Comparison of ENCODE assay signal across 15 mouse cellular contexts in the genomic region with DNA sequence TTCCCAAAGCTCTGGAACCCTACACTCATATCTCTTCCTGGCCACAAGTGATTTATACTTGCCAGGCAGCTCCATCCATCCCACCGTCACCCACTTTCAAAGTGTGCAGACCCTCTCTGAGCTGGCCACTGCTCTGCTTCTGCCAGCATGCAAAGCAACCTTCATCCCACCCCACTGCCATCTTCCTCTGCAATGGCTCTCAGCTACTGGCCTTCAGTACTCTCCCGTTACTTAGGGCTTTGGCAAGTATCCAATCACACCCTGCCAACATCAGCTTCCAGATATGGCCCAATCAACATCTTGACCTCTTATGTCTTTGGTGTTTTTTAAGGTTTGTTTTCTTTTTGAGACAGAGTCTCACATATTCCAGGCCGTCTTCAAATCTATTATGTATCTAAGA. TPM values are rescaled to one million over a fixed set of nuclear protein-coding genes. Genes with fewer than 3 reads are reported as not detected.
DNase-seq lines count a peak whose midpoint lies in the region.
"Had no signal": no experiment of that assay in that cellular context is flagged by ENCODE, and none has a peak within 500 bp of the region (broad histone marks: within the 10 kb centered on the region; RNA-seq: fewer than 3 reads in every experiment).

No protein-coding gene starts in this region.

- DNase-seq in adrenal gland, postnatal 10 days, result peak; percentile 50
- no peak for DNase-seq in adrenal gland, postnatal 25 days
- DNase-seq in adrenal gland, postnatal 36 days, result peak; percentile 9 to 19
- no peak for DNase-seq in adrenal gland, adult 18-20 months (ENCODE audit: low spot score in 2 of 2)
- peak; percentile 20 for DNase-seq in ovary, adult 18-20 months (ENCODE audit: low spot score)
- no peak for DNase-seq in ovary, postnatal 36 days (ENCODE audit: low spot score)
- DNase-seq: cerebellum, adult 11 months; cerebellum, adult 18-20 months; cerebellum, adult 8-10 months; cerebellum, adult 9-11 months; cerebellum, postnatal 14 days; cerebellum, postnatal 36 days; embryo, embryonic 11 days had no signal

RNA-seq across cellular contexts. Expression of gene Trim66, which starts 30.0 kb away (rescaled TPM):
- total RNA-seq in adrenal gland, postnatal 10 days (2021), result under 1 TPM; 0.48 to 0.85 TPM
- total RNA-seq in adrenal gland, postnatal 25 days (2021), result 0.19 and 0.33 TPM in 2 replicates
- total RNA-seq in adrenal gland, postnatal 36 days (2021), result under 1 TPM; 0.10 to 0.33 TPM
- under 1 TPM; 0.19 to 0.30 TPM for total RNA-seq in adrenal gland, adult 18-20 months (2021)
- total RNA-seq: MEL had no signal

RNA-seq across cellular contexts. Expression of gene Stk33, which starts 39.0 kb away (rescaled TPM):
- under 1 TPM; 0.76 to 0.84 TPM for total RNA-seq in adrenal gland, postnatal 10 days (2021)
- total RNA-seq in adrenal gland, postnatal 25 days (2021), result 0.61 and 0.81 TPM in 2 replicates
- total RNA-seq in adrenal gland, postnatal 36 days (2021), result under 1 TPM; 0.33 TPM
- total RNA-seq in adrenal gland, adult 18-20 months (2021), result under 1 TPM; 0.54 to 0.73 TPM
- total RNA-seq: common myeloid progenitor, adult 5-6 weeks; MEL had no signal

RNA-seq across cellular contexts. Expression of gene Rpl27a, which starts 41.0 kb away (rescaled TPM):
- 100 to 1,000 TPM; 227 to 237 TPM for total RNA-seq in adrenal gland, postnatal 10 days (2021)
- 201 and 220 TPM in 2 replicates for total RNA-seq in adrenal gland, postnatal 25 days (2021)
- total RNA-seq in adrenal gland, postnatal 36 days (2021), result 100 to 1,000 TPM; 206 to 235 TPM
- total RNA-seq in adrenal gland, adult 18-20 months (2021), result 100 to 1,000 TPM; 204 to 208 TPM

Comparison
In these comparisons a context has a peak if more than half of its experiments do, and no peak if none do; other contexts are left out.
1. DNase-seq: peak in adrenal gland, postnatal 10 days (single experiment), adrenal gland, postnatal 36 days (2 of 2) and ovary, adult 18-20 months (single experiment); none in adrenal gland, postnatal 25 days (single experiment), adrenal gland, adult 18-20 months (0 of 2) and ovary, postnatal 36 days (single experiment).